Mouse (Mus musculus) frontal cortex, adult (tissue): ENCODE results near the gene Neurl1a.

Experiments
- ATAC-seq: cut with Nextera tagmentation; 2 replicates; pipeline ENCODE4 v1.9.2; 2017; ENCODE audit warnings: mild to moderate bottlenecking, moderate library complexity, mixed read lengths; ENCODE audit not compliant: low TSS enrichment

The Neurl1a gene

DNA sequence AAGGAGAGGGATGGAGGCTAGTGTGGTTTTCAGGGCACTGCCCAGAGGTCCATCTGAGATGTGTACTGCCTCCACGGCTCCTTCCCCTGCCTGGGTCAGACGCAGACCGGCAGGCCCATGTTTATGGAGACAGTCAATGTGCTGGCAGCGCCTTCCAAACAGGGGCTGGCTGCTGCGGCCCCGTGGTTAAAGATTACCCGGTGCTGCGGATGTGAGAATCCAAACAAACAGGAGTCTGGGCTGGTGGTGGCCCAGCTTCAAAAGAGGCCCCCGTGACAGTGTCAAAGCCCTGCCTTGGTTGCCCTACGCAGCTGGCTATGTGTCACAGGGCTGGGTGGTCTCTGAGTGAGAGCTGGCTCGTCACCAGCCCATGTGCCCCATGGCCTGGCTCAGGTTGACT, 69.2 kb downstream of the Neurl1a start:
- no peak for ATAC-seq

- ATAC-seq: no peak
These were observed 69.7 kb downstream of the Neurl1a start for GRCm38 (mm10) chr19:47248296-47248695.

DNA sequence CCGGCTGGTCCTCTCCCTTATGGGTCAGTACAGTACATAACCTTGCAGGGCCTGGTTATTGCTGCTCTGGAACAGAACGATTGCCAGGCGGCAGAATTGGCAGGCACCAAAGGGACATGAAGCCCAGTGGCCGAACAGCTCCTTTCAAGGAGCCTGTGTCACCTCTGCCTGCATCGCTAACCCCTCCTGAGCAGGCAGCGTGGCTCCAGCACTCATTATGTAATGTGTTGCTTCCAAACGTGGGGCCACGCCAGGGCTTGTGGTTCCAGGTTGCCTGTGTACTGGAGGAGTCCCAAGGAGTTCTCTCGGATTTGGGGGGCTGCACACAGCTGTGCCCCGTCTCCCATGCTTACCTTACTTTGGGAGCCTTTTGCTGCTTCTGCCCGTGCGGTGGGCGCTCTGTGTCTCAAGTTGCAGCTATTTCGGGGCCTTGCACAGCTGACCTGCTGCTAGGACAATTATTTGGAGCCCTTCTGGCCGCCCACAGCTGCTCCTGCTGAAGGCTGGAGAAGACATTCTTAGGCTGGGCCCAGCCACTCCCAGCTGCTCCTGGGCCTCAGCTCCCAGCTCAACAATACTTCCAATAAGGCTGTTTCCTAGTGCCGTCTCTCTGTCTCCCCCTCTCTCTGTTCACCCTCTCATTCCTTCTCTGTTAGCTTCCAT, 70.4 kb downstream of the Neurl1a start:
- peak; percentile 43; the same call in 1 of the 2 replicates for ATAC-seq

DNA sequence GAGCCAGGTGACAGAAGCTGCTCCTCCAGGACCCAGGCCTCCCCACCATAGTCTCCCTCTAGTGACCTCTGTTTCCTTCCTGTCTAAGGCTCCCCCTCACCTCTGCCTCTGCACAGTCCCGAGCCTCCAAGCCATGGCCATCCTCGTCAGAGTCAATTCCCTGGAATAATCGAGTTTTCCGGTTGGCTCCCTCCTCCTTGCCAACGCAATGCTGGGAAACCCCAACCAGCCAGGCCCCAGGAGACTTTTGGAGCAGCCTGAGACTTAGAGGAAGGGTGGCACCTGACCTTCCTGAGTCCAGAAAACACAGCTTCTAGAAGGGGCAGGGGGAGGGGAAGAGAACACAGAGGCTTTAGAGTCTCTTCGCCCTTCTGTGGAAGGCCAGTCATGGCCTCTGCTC, 72.3 kb downstream of the Neurl1a start:
- no peak for ATAC-seq

GRCm38 (mm10) chr19:47253053-47253628, 74.5 kb downstream of the Neurl1a start:
- ATAC-seq: peak; percentile 38

DNA sequence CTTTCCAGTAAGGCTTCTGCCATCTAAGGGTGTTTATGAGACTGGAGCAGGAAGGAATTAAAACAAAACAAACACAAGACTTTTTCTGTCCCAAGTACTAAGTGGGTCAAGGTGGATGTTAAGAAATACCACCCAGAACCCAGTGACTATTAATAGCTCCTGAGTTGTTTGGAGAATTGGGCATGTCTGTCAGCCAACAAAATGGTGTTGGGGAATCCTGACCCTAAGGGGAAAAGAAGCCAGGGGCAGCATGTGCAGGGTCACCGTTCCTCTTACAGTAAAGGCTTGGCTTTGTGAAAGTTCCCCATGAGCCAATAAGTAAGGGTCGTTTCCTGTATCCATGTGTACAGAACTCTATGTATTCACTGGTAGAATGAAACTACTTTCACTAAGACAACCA, 76.4 kb downstream of the Neurl1a start:
- ATAC-seq: no peak

- no peak for ATAC-seq
These were observed 77.3 kb downstream of the Neurl1a start for GRCm38 (mm10) chr19:47255919-47256318.

DNA sequence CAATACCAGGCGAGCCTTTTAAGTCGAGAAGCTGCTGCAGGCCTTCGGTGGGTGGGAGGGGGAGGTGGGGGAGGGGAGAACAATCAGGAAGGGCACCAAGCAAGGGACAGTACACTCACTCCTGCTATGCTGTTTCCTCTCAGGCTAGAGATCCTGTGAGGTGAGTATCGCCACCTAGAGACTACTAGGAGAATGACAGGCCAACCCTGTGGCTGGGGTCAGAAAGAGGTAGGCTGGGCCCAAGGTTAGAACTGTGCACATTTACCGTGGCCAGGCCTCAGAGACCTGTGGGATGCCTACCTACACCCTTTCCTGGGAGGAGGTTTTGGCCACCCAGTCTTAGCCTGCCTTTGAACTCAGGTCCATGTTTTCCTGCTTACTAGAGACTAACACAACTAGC, 81.0 kb downstream of the Neurl1a start:
- no peak for ATAC-seq

- peak; percentile 76 for ATAC-seq
These were observed 82.6 kb downstream of the Neurl1a start for GRCm38 (mm10) chr19:47261196-47261595.

GRCm38 (mm10) chr19:47263621-47264020, 85.0 kb downstream of the Neurl1a start:
- no peak for ATAC-seq

DNA sequence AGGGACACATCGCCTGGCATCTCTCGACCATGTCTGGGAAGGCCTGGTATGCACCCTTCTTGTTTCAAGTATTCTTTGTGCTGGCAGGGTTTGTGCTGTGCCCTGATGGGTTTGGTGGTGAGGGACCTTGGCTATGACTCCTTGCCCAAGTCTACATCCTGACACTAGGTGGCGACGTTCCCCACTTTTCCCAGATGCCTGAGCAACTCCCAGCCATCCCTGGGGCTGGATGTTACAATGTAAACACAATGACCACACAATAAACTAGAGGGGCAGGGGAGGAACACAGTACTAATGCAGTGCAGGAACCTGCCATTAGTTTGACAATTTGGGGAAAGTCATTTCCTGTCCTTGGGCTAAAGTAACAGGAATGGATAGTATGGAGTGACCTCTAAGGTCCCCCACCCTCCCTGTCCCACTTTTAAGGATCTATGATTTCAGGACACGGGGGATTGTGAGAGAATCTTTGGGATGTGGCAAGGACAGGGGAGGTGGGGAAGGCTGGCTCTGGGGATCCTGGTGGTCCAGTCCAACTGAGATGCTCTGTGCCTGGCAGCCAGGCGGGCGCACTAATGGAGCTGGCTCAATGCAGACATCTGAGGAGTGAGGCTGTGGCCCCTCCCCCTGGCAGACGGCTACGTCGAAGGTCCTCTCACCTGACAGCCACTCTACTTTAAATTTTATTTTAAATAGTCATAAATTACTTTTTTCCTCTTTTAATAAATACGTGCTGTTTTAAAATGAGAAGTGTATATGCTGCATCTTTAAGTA, 85.9 kb downstream of the Neurl1a start:
- ATAC-seq: peak; percentile 55

- no peak for ATAC-seq
These were observed 87.6 kb downstream of the Neurl1a start for GRCm38 (mm10) chr19:47266070-47266801.

GRCm38 (mm10) chr19:47267066-47267465, 88.4 kb downstream of the Neurl1a start:
- no peak for ATAC-seq

- 0 out of 2 replicates have a peak, but pooled peaks have one; percentile 38 for ATAC-seq
These were observed 91.1 kb downstream of the Neurl1a start for GRCm38 (mm10) chr19:47269729-47270128.

DNA sequence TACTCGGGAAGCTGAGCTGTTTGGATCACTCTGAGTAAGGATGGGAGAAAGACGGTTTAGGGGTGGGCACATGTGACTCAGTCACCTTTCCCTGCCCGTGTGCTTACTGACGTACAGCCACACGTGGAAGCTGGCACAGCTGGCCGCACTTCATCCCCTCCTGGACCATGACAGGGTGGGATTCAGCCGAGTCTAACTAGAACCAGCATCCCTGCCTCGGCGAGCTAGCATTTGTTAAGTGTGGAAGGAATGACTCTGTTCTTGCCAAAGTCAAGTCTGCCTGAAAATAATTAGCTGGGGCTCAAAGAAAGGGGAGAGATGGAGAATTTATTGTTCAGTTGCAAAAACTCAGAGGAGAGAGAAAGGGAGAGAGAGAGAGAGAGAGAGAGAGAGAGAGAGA, 91.9 kb downstream of the Neurl1a start:
- ATAC-seq: no peak

- ATAC-seq: peak; percentile 58
These were observed 98.1 kb downstream of the Neurl1a start for GRCm38 (mm10) chr19:47276730-47277129.

- no peak for ATAC-seq
These were observed 100.8 kb downstream of the Neurl1a start for GRCm38 (mm10) chr19:47279372-47279771.

DNA sequence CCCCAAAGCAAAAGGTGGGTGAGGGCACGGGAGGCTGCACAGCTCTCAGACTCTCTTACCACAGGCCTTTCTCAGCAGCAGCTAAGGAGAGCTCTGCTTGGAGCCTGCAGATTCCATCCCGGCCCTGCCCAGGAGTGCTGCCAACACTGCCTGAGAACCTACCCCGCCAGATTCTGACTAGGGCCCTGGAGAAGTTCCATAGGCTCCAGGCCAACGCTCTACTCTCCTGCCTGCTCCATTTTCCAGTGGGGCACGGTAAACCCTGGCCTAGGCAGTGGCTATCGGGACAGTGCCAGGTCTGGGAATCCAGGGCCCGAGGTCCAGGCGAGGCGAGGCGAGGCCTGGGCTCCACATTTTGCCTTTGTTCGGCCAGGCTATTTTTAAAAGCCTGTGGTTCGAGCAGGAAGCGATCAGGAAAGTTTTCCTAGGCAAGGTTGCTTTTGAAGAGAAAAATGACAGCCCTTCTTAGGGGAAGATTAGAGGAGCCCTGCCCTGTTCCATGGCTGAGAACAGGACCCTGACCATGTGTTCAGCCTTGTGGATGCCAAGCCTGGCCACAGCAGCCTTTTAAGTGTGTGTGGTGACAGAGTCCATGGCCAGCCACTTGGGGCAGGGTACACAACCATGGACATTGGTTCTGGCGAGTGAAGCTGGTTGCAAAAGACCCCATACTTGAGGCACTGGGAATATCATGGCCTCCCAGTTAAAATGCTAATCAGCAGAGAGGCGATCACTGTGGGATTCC, 101.3 kb downstream of the Neurl1a start:
- peak; percentile 66 for ATAC-seq

- peak; percentile 24; the same call in 1 of the 2 replicates for ATAC-seq
These were observed 102.3 kb downstream of the Neurl1a start for GRCm38 (mm10) chr19:47280894-47281293.

- peak; percentile 15; the same call in 1 of the 2 replicates for ATAC-seq
These were observed 103.4 kb downstream of the Neurl1a start for GRCm38 (mm10) chr19:47282050-47282454.

DNA sequence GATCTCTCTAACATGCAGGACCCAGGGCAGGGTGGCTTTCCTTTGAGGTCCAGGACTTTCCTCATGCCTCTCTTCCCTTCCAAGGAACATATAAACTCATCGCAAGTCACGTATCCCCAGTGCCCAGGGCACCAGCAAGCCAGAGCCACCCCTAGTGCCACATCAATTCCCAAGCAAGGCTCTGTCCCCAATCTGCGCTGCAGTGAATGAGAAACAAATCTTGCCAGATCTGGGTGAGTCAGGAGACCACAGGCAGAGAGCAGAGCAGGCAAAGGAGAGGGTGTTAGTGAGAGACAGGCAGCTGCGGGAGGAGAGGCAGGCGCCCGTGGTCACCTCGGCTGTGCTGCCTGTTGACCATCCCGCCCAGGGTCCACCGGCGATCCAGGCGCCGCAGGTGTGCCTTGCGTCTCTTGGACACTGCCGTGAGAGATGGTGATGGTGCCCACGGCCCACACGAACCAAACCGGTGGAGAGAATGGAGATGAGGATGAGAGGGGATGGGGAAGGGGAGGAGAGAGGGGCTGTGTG, 104.1 kb downstream of the Neurl1a start:
- 0 out of 2 replicates have a peak, but pooled peaks have one; percentile 20 for ATAC-seq
